Mouse (Mus musculus): ENCODE measurements around the gene Ccr5. TPM values are rescaled to one million over a fixed set of nuclear protein-coding genes. Genes with fewer than 3 reads are reported as not detected.
"Not testable (repeated sequence)": the region's sequence is repeated elsewhere in the genome, so short reads cannot be mapped to it uniquely, and the experiment has no call there.

Ccr5 gene
- polyA plus RNA-seq, 1 experiment from 2014 or later: 0.89 TPM

DNA sequence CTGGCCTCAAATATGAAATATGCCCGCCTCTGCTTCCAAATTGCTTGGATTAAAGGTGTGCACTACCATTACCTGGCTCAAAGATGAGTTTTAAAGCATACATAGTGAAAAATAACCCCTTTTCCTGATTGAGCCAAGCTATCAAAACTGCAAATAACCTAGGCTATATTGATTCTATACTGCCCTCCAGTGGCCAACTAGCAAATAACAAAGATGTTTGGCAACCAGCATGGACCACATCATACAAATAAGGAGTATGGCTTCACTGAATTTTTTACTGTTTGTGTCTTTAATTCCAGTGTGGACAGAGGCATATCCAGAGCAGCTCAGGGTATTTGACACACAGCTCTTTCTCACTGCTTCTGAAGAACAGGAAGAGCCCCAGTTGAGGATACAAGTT is 7.0 kb downstream of the Ccr5 start:
- H3K9ac ChIP-seq (ENCODE audit: low read length): no peak overlapping the region
- no peak overlapping the region for H3K27ac ChIP-seq (ENCODE audit: low read length)
- H3K4me2 ChIP-seq (ENCODE audit: low read depth, low read length): no peak overlapping the region
- no peak overlapping the region for H3K4me3 ChIP-seq (ENCODE audit: low read length)
- ATAC-seq (replicated peaks; ENCODE audit: extremely low read depth, insufficient read depth, low FRiP score): no peak
- 3% methylated on average over 1 of the region's 1 CpGs for WGBS
- no peaks in the 10 kb centered on the region for H3K36me3 ChIP-seq (ENCODE audit: control insufficient read depth, insufficient read depth)
- H3K4me1 ChIP-seq (ENCODE audit: control insufficient read depth, insufficient read depth, low read length): no peaks in the 10 kb centered on the region
- H3K9me3 ChIP-seq (replicated peaks; ENCODE audit: control insufficient read depth, low read length): no peaks in the 10 kb centered on the region
- H3K27me3 ChIP-seq (ENCODE audit: control insufficient read depth, insufficient read depth, low read length): no peaks in the 10 kb centered on the region

DNA sequence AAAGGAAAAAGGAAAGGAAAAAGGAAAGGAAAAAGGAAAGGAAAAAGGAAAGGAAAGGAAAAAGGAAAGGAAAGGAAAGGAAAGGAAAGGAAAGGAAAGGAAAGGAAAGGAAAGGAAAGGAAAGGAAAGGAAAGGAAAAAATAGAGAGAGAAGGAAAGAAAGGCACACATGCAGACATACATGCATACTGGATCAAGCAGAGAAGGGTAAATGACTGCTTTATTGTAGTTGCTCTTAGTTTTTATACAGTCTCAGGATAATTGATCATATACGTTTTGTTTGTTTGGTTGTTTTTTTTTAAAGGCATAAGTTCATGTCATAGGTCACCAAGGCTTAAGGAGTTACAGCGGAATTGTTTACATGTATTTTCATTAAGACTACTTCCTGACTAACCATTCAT is 11.6 kb downstream of the Ccr5 start:
- not testable (repeated sequence) for ATAC-seq (replicated peaks; ENCODE audit: extremely low read depth, insufficient read depth, low FRiP score); H3K4me3 ChIP-seq (ENCODE audit: low read length); H3K36me3 ChIP-seq (ENCODE audit: control insufficient read depth, insufficient read depth); H3K9me3 ChIP-seq (replicated peaks; ENCODE audit: control insufficient read depth, low read length); H3K27me3 ChIP-seq (ENCODE audit: control insufficient read depth, insufficient read depth, low read length); H3K4me1 ChIP-seq (ENCODE audit: control insufficient read depth, insufficient read depth, low read length); H3K4me2 ChIP-seq (ENCODE audit: low read depth, low read length); H3K9ac ChIP-seq (ENCODE audit: low read length); H3K27ac ChIP-seq (ENCODE audit: low read length)
- 78% methylated on average over 2 of the region's 2 CpGs for WGBS

DNA sequence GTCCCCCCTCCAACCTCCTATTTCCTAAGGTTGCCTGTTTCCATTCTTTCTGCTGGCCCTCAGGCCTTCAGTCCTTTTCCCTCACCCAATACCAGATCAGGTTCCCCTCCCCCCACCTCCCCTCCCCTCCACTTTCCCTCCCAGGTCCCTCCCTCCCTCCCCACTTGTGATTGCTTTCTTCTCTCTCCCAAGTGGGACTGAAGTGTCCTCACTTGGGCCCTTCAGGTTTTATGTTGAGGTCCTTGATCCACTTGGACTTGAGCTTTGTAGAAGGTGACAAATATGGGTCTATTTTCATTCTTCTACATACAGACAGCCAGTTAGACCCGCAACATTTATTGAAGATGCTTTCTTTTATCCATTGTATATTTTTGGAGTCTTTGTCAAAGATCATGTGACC is 13.6 kb downstream of the Ccr5 start:
- H3K4me3 ChIP-seq (ENCODE audit: low read length); H3K4me2 ChIP-seq (ENCODE audit: low read depth, low read length); H3K9me3 ChIP-seq (replicated peaks; ENCODE audit: control insufficient read depth, low read length); H3K4me1 ChIP-seq (ENCODE audit: control insufficient read depth, insufficient read depth, low read length); H3K9ac ChIP-seq (ENCODE audit: low read length); ATAC-seq (replicated peaks; ENCODE audit: extremely low read depth, insufficient read depth, low FRiP score); H3K36me3 ChIP-seq (ENCODE audit: control insufficient read depth, insufficient read depth); H3K27me3 ChIP-seq (ENCODE audit: control insufficient read depth, insufficient read depth, low read length); H3K27ac ChIP-seq (ENCODE audit: low read length): not testable (repeated sequence)
- WGBS: 82% methylated on average over 1 of the region's 1 CpGs

DNA sequence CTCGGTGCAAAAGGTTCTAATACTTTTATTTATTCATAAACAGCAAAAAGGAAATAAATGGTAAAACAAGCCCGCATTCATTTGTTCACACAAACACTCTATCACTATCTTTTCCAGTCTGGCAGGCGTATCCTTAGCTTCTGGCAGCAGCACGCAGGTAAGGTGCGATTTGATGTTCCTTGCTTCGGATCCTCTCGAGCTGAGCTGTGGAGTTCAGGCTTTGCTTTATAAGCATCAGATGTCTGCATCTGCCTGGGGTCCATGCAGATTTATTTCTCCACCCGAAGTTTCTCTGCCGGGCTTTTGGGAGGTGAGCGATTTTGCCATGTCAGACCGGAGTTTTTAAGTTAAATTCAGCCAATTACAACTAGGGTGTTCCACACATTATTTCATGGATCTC is 16.3 kb downstream of the Ccr5 start:
- H3K4me3 ChIP-seq (ENCODE audit: low read length): no peak overlapping the region
- 48% methylated on average over 11 of the region's 11 CpGs for WGBS
- H3K27ac ChIP-seq (ENCODE audit: low read length): no peak overlapping the region
- no peaks in the 10 kb centered on the region for H3K36me3 ChIP-seq (ENCODE audit: control insufficient read depth, insufficient read depth)
- H3K9ac ChIP-seq (ENCODE audit: low read length): no peak overlapping the region
- H3K27me3 ChIP-seq (ENCODE audit: control insufficient read depth, insufficient read depth, low read length): no peaks in the 10 kb centered on the region
- no peak for ATAC-seq (replicated peaks; ENCODE audit: extremely low read depth, insufficient read depth, low FRiP score)
- no peak overlapping the region for H3K4me2 ChIP-seq (ENCODE audit: low read depth, low read length)
- no peaks in the 10 kb centered on the region for H3K9me3 ChIP-seq (replicated peaks; ENCODE audit: control insufficient read depth, low read length)
- H3K4me1 ChIP-seq (ENCODE audit: control insufficient read depth, insufficient read depth, low read length): no peaks in the 10 kb centered on the region

DNA sequence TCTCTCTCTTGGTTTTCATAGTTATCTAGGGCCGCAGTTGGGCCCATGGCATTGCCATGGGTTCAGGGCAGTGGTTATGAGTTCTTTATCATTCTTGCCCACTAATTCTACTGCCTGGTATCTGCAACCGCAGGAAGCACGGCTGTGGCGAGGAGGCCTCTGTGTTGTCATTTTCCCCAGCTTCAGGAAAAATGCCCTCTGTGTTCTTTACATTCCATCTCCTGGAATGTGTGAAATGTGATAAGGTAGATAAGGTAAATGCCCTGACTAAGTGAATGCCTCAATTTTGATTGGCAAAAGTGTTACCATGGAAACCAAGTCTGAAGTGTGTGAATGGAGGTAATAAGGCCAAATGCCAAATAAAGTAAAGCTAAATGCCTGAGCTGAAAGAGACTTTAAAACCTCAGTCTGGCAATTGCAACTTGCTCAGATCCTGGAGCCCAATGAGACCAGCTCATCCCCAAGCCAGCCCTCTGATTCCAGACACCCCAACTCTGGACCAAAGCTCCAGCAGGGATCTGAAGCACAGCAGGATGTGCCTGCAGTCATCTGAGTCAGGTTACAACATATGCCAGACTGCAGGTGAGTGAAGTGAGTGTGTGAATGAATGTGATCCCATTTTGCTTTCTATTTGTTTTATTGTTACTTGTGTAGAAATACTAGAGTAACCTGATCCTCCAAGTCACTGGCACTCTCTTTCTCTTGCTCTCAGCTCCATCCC is 16.9 kb downstream of the Ccr5 start:
- Histone ChIP-seq H3K36me3 (ENCODE audit: control insufficient read depth, insufficient read depth) (no peaks in the 10 kb centered on the region), H3K9ac (ENCODE audit: low read length) (no peak overlapping the region), H3K4me3 (ENCODE audit: low read length) (no peak overlapping the region), H3K27me3 (ENCODE audit: control insufficient read depth, insufficient read depth, low read length) (no peaks in the 10 kb centered on the region), H3K9me3 (replicated peaks; ENCODE audit: control insufficient read depth, low read length) (no peaks in the 10 kb centered on the region), H3K4me1 (ENCODE audit: control insufficient read depth, insufficient read depth, low read length) (no peaks in the 10 kb centered on the region), H3K4me2 (ENCODE audit: low read depth, low read length) (no peak overlapping the region), H3K27ac (ENCODE audit: low read length) (no peak overlapping the region)
- WGBS: 20% methylated on average over 4 of the region's 4 CpGs
- no peak for ATAC-seq (replicated peaks; ENCODE audit: extremely low read depth, insufficient read depth, low FRiP score)

DNA sequence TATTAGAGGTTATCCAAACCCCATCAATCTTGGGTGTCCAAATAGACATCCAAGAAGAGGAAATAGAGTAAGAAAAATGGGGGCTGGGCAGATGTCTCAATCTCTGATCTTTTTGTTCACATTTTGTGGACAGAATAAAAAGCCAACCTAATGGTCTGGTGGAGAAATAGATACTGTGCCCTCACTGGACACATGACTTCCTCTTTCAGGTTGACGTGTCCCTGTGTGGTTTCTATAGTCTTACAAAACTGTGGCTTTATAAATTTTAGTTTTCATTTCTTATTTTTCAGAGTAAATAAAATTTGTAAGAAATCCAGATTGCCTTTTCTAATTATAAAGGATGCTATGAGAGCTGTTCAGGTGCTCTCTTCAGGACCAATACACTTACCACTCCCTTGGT is 22.3 kb downstream of the Ccr5 start:
- no peak overlapping the region for H3K9ac ChIP-seq (ENCODE audit: low read length)
- no peak overlapping the region for H3K4me3 ChIP-seq (ENCODE audit: low read length)
- no peak overlapping the region for H3K27ac ChIP-seq (ENCODE audit: low read length)
- no peaks in the 10 kb centered on the region for H3K36me3 ChIP-seq (ENCODE audit: control insufficient read depth, insufficient read depth)
- H3K4me2 ChIP-seq (ENCODE audit: low read depth, low read length): no peak overlapping the region
- H3K27me3 ChIP-seq (ENCODE audit: control insufficient read depth, insufficient read depth, low read length): no peaks in the 10 kb centered on the region
- ATAC-seq (replicated peaks; ENCODE audit: extremely low read depth, insufficient read depth, low FRiP score): no peak
- 77% methylated on average over 1 of the region's 1 CpGs for WGBS
- H3K4me1 ChIP-seq (ENCODE audit: control insufficient read depth, insufficient read depth, low read length): no peaks in the 10 kb centered on the region
- no peaks in the 10 kb centered on the region for H3K9me3 ChIP-seq (replicated peaks; ENCODE audit: control insufficient read depth, low read length)

DNA sequence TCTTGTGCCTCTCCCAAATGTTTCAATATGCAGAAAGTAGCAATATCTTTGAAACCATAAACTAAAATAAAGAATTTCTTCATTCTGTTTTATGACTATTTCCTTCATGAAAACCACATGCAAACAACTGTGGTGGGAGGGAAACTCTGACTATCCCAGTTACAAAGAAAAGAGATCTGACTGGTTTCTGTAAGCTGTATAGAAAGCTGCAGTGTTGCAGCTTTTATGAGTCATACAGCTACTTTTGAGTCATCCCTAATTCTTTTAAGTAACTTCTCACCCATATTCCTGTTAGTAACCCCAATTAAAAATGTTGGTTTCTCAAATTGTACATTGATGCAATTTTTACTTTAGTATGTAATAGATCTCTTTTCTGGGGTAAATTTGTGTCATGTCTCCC is 25.0 kb downstream of the Ccr5 start:
- Histone ChIP-seq H3K4me1 (ENCODE audit: control insufficient read depth, insufficient read depth, low read length) (no peaks in the 10 kb centered on the region), H3K9me3 (replicated peaks; ENCODE audit: control insufficient read depth, low read length) (no peaks in the 10 kb centered on the region), H3K36me3 (ENCODE audit: control insufficient read depth, insufficient read depth) (no peaks in the 10 kb centered on the region), H3K4me3 (ENCODE audit: low read length) (no peak overlapping the region), H3K4me2 (ENCODE audit: low read depth, low read length) (no peak overlapping the region), H3K27ac (ENCODE audit: low read length) (no peak overlapping the region), H3K27me3 (ENCODE audit: control insufficient read depth, insufficient read depth, low read length) (no peaks in the 10 kb centered on the region), H3K9ac (ENCODE audit: low read length) (no peak overlapping the region)
- ATAC-seq (replicated peaks; ENCODE audit: extremely low read depth, insufficient read depth, low FRiP score): no peak

Other genes starting within 250 kb of the Ccr5 start
- gene Ccr1, start 152.9 kb upstream of the Ccr5 start, polyA plus RNA-seq (2015; fragmentation: Nextera tagmentation; extraction: Ambion mirVana): 1.2 and 1.8 TPM in 2 replicates
- gene Ccr1l1, start 143.1 kb upstream of the Ccr5 start, polyA plus RNA-seq (2015; fragmentation: Nextera tagmentation; extraction: Ambion mirVana): not detected in 2 replicates
- 0.06 and 0.12 TPM in 2 replicates for gene Ccr3, start 99.6 kb upstream of the Ccr5 start, polyA plus RNA-seq (2015; fragmentation: Nextera tagmentation; extraction: Ambion mirVana)
- 2.1 and 2.8 TPM in 2 replicates for gene Ccr2, start 19.6 kb upstream of the Ccr5 start, polyA plus RNA-seq (2015; fragmentation: Nextera tagmentation; extraction: Ambion mirVana)
- 9.7 and 10.5 TPM in 2 replicates for gene 2010315B03Rik, start 191.2 kb downstream of the Ccr5 start, polyA plus RNA-seq (2015; fragmentation: Nextera tagmentation; extraction: Ambion mirVana)

All from heart, embryonic 16.5 days (tissue).